In the genomic region with DNA sequence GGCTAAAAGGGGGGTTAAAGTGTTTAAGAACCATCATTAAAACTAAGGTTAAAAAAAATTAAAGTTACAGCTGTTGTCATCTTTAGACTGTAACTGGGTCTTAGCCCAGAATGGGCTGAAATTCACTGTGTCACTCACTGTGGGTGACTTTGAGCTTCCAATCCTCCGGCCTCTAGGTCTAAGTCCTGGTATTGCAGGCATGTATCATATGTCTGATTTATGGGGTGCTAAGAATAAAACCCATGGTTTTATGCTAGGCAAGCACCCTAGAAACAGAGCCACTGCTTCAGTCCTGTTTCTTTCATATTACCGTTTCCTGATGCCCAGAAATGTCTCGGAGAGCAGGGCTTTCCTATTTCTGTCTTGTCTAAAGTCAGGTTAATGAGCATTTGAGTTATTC, we compare ENCODE assay signal across 16 mouse cellular contexts. TPM values are rescaled to one million over a fixed set of nuclear protein-coding genes. Genes with fewer than 3 reads are reported as not detected.
"Had no signal": no experiment of that assay in that cellular context is flagged by ENCODE, and none has a peak within 500 bp of the region (broad histone marks: within the 10 kb centered on the region; RNA-seq: fewer than 3 reads in every experiment).

No protein-coding gene starts in this region.

- H3K4me3 ChIP-seq: liver, embryonic 12.5 days; midbrain, embryonic 10.5 days; midbrain, embryonic 12.5 days; myocyte; neural tube, embryonic 13.5 days; stomach, embryonic 15.5 days had no signal

- H3K9ac ChIP-seq: liver, embryonic 12.5 days; liver, embryonic 14.5 days; midbrain, embryonic 12.5 days; neural tube, embryonic 13.5 days; stomach, embryonic 15.5 days had no signal

- H3K36me3 ChIP-seq: liver, embryonic 12.5 days; midbrain, embryonic 12.5 days; neural tube, embryonic 13.5 days; stomach, embryonic 15.5 days had no signal

- H3K9me3 ChIP-seq: midbrain, embryonic 12.5 days; neural tube, embryonic 13.5 days; stomach, embryonic 15.5 days had no signal

- H3K27me3 ChIP-seq: liver, embryonic 12.5 days; midbrain, embryonic 12.5 days; neural tube, embryonic 13.5 days; stomach, embryonic 15.5 days had no signal

- H3K27ac ChIP-seq: liver, embryonic 12.5 days; liver, embryonic 14.5 days; midbrain, embryonic 10.5 days; midbrain, embryonic 12.5 days; neural tube, embryonic 13.5 days; stomach, embryonic 15.5 days; stomach, postnatal 0 days had no signal

- H3K4me1 ChIP-seq: liver, embryonic 12.5 days had no signal

- DNase-seq: lung, adult 18-20 months; lung, postnatal 36 days; midbrain, embryonic 14.5 days; right cerebral cortex, postnatal 14 days; thymus, adult 2 months; thymus, postnatal 25 days; thymus, postnatal 4 days had no signal

- ATAC-seq: liver, embryonic 12.5 days; midbrain, embryonic 16.5 days had no signal

- H3K4me2 ChIP-seq: liver, embryonic 12.5 days; midbrain, embryonic 12.5 days; neural tube, embryonic 13.5 days; stomach, embryonic 15.5 days had no signal

RNA-seq across cellular contexts. Expression of gene Tmem132c, which starts 52.1 kb away (rescaled TPM):
- polyA plus RNA-seq: myocyte had no signal
